Mouse (Mus musculus) limb, embryonic 11.5 days (tissue): Measurements from ENCODE around the gene Klhl6. TPM values are rescaled to one million over a fixed set of nuclear protein-coding genes. Genes with fewer than 3 reads are reported as not detected.

Experiments used
- ATAC-seq: fragments of 200-750 bp; cut with Nextera tagmentation; 2 replicates; pipeline ENCODE4 v1.8.0; 2017; ENCODE audit warnings: low read depth; ENCODE audit not compliant: insufficient number of reproducible peaks, low FRiP score, low TSS enrichment
- DNase-seq: peaks from one replicate; pipeline ENCODE4 v3.0.0-alpha.2; 2015; ENCODE audit warnings: low spot score
- H3K27ac ChIP-seq: fragments of 300-500 bp; sonication (generic); replicated peaks from 2 replicates; pipeline ENCODE4 v1.5.1; 2014; ENCODE audit warnings: low read depth, mild to moderate bottlenecking, low read length
- H3K27me3 ChIP-seq: fragments of 300-500 bp; sonication (generic); 2 replicates; pipeline ENCODE4 v1.6.1; 2014; ENCODE audit warnings: mild to moderate bottlenecking, low read length, mixed read lengths; ENCODE audit not compliant: control insufficient read depth, insufficient read depth
- H3K36me3 ChIP-seq: fragments of 300-500 bp; sonication (generic); 2 replicates; pipeline ENCODE4 v1.6.1; 2014; ENCODE audit warnings: mild to moderate bottlenecking, low read length, moderate library complexity, mixed read lengths; ENCODE audit not compliant: control insufficient read depth, insufficient read depth
- H3K4me1 ChIP-seq: fragments of 300-500 bp; sonication (generic); 2 replicates; pipeline ENCODE4 v1.6.1; 2014; ENCODE audit warnings: low read length, mixed read lengths; ENCODE audit not compliant: control insufficient read depth, insufficient read depth
- H3K4me2 ChIP-seq: fragments of 300-500 bp; sonication (generic); 2 replicates; pipeline ENCODE4 v1.6.1; 2014; ENCODE audit warnings: low read depth, mild to moderate bottlenecking, moderate library complexity; ENCODE audit not compliant: severe bottlenecking
- H3K4me3 ChIP-seq: fragments of 300-500 bp; sonication (generic); 2 replicates; pipeline ENCODE4 v1.5.1; 2014; ENCODE audit warnings: low read depth, low read length
- H3K9ac ChIP-seq: fragments of 300-500 bp; sonication (generic); 2 replicates; pipeline ENCODE4 v1.6.1; 2014; ENCODE audit warnings: mild to moderate bottlenecking, low read length
- H3K9me3 ChIP-seq: fragments of 300-500 bp; sonication (generic); 2 replicates; pipeline ENCODE4 v1.6.1; 2016; ENCODE audit warnings: low read length; ENCODE audit not compliant: control insufficient read depth
- WGBS: fragments of 180-500 bp; shearing (Covaris S2); extraction: QIAGEN DNeasy Blood & Tissue Kit; methylation state at CpG from one replicate; pipeline ENCODE4 v1.1.7; 2014; 5-methylcytosine and 5-hydroxymethylcytosine counted together
- polyA plus RNA-seq: library from polyadenylated mRNA; unstranded; fragments of >200 nt; fragmentation: Nextera tagmentation; extraction: Ambion mirVana; gene quantifications from 2 replicates; pipeline ENCODE4 v1.2.1, GENCODE M21; 2014

The Klhl6 gene
- polyA plus RNA-seq, 1 experiment from 2014 or later: 5.0 TPM

- no peak for DNase-seq
- Histone ChIP-seq H3K27ac (no peak overlapping the region), H3K9me3 (no peaks in the 10 kb centered on the region), H3K27me3 (no peaks in the 10 kb centered on the region), H3K4me3 (no peak overlapping the region), H3K4me1 (no peaks in the 10 kb centered on the region), H3K9ac (no peak overlapping the region), H3K4me2 (no peak overlapping the region), H3K36me3 (no peaks in the 10 kb centered on the region)
- no peak for ATAC-seq
- 91% methylated on average over 1 of the region's 1 CpGs for WGBS
Observed at GRCm38 (mm10) chr16:19966437-19966836, 16.4 kb downstream of the Klhl6 start.

GRCm38 (mm10) chr16:19962951-19963350 lies 19.9 kb downstream of the Klhl6 start:
- H3K9me3 ChIP-seq: no peaks in the 10 kb centered on the region
- no peak overlapping the region for H3K4me3 ChIP-seq
- no peak overlapping the region for H3K9ac ChIP-seq
- H3K4me1 ChIP-seq: no peaks in the 10 kb centered on the region
- H3K27me3 ChIP-seq: no peaks in the 10 kb centered on the region
- 91% methylated on average over 3 of the region's 3 CpGs for WGBS
- ATAC-seq (no peak), DNase-seq (no peak)
- H3K36me3 ChIP-seq: no peaks in the 10 kb centered on the region
- H3K27ac ChIP-seq: no peak overlapping the region
- H3K4me2 ChIP-seq: no peak overlapping the region

GRCm38 (mm10) chr16:19961070-19961469 lies 21.8 kb downstream of the Klhl6 start:
- Histone ChIP-seq H3K36me3 (no peaks in the 10 kb centered on the region), H3K27me3 (no peaks in the 10 kb centered on the region), H3K9ac (no peak overlapping the region), H3K4me1 (no peaks in the 10 kb centered on the region), H3K27ac (no peak overlapping the region), H3K9me3 (no peaks in the 10 kb centered on the region), H3K4me2 (no peak overlapping the region), H3K4me3 (no peak overlapping the region)
- ATAC-seq (no peak), DNase-seq (no peak)
- WGBS: 90% methylated on average over 2 of the region's 2 CpGs

GRCm38 (mm10) chr16:19960407-19961058 lies 22.3 kb downstream of the Klhl6 start:
- ATAC-seq (no peak), DNase-seq (no peak)
- H3K4me2 ChIP-seq: no peak overlapping the region
- H3K36me3 ChIP-seq: no peaks in the 10 kb centered on the region
- H3K9me3 ChIP-seq: no peaks in the 10 kb centered on the region
- no peak overlapping the region for H3K9ac ChIP-seq
- no peak overlapping the region for H3K4me3 ChIP-seq
- H3K27ac ChIP-seq: no peak overlapping the region
- no peaks in the 10 kb centered on the region for H3K27me3 ChIP-seq
- WGBS: 68% methylated on average over 4 of the region's 4 CpGs
- H3K4me1 ChIP-seq: no peaks in the 10 kb centered on the region

- no peak for DNase-seq
- Histone ChIP-seq H3K4me3 (no peak overlapping the region), H3K9me3 (no peaks in the 10 kb centered on the region), H3K9ac (no peak overlapping the region), H3K27me3 (no peaks in the 10 kb centered on the region), H3K27ac (no peak overlapping the region), H3K4me1 (no peaks in the 10 kb centered on the region), H3K36me3 (no peaks in the 10 kb centered on the region), H3K4me2 (no peak overlapping the region)
- 78% methylated on average over 5 of the region's 5 CpGs for WGBS
- no peak for ATAC-seq
Observed at GRCm38 (mm10) chr16:19957051-19957450, 25.8 kb downstream of the Klhl6 start.

DNA sequence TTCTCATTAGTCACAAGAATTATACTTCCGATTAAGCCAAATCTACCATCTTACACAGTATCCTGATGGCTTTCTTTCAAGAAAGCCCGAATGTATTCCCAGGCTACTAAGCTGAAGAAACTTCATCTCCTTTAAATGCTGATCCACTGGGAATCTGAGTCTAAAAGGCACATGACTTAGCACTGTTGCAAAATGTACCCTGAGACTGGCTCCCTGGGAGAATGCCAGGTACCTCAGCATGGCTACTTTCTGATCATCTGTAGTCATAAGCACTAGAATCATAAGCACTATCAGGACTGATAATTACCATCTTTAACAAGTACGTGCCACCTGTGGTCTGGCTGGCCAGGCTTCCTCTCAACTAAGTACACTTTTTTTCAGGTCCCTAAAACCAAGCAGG lies 35.5 kb downstream of the Klhl6 start:
- no peak for ATAC-seq
- Histone ChIP-seq H3K27ac (no peak overlapping the region), H3K9ac (no peak overlapping the region), H3K9me3 (no peaks in the 10 kb centered on the region), H3K4me1 (no peaks in the 10 kb centered on the region), H3K4me3 (no peak overlapping the region), H3K27me3 (no peaks in the 10 kb centered on the region), H3K36me3 (no peaks in the 10 kb centered on the region), H3K4me2 (no peak overlapping the region)
- 90% methylated on average over 3 of the region's 3 CpGs for WGBS
- DNase-seq: no peak

DNA sequence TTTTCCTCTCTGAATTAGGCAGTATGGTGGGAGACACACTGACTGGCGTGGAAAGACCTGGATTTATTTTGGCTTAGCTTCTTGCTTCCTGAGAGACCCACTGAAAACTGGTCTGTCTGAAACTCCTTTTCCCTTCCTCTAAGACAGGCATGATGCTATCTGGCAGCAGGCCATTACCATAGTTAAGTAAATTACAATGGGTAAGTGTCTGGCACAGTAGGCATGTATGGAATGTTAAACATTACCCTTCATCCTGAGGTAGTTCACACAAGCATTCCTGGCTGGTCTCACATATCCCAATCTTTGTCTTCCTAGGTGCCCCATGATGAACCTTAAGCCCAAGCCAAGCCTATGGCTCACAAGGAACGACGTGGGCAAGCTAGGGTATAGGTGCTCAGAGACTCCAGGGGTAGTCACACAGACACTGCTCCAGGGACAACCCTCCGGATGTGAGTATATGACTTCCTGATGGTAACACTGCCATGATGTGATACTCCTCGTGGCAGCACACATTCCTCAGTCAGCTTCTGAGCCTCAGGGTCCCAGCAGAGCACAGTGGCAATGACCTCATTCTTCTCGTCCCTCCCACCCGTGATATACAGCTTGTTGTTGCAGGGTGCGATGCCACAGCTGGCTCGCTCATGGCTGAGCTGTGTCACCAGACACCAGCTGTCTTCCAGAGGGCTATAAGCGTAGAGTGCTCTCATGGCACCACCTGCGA lies 36.1 kb downstream of the Klhl6 start:
- Histone ChIP-seq H3K4me3 (no peak overlapping the region), H3K27me3 (no peaks in the 10 kb centered on the region), H3K9me3 (no peaks in the 10 kb centered on the region), H3K27ac (no peak overlapping the region), H3K4me2 (no peak overlapping the region), H3K4me1 (no peaks in the 10 kb centered on the region), H3K36me3 (no peaks in the 10 kb centered on the region), H3K9ac (no peak overlapping the region)
- DNase-seq (no peak), ATAC-seq (no peak)
- WGBS: 74% methylated on average over 11 of the region's 11 CpGs

DNA sequence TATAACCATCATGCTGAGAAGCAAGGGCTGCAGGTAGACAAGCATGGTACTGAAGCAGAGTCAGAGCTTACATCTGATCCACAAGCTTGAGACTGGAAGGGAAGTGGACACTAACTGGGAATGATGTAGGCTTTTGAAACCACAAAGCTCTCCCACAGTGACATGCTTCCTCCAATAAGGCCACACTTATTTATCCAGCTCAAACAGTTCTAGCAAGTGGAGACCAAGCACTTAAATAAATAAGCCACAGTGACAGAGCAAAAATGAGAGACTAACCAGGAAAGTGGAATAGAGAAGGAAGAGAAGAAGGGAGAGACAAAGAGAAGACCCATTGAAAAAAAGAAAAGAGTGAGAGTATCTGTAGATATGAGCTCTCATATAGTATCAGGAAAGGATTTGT lies 62.0 kb downstream of the Klhl6 start:
- ATAC-seq: no peak

More for the DNA sequence above, 62.0 kb downstream of the Klhl6 start:
- Histone ChIP-seq H3K4me1 (no peaks in the 10 kb centered on the region), H3K9me3 (no peaks in the 10 kb centered on the region), H3K4me2 (no peak overlapping the region), H3K9ac (no peak overlapping the region), H3K36me3 (no peaks in the 10 kb centered on the region), H3K27ac (no peak overlapping the region), H3K27me3 (no peaks in the 10 kb centered on the region), H3K4me3 (no peak overlapping the region)
- DNase-seq: no peak
